Mouse (Mus musculus) heart, postnatal 0 days (tissue): ENCODE results near the gene Arnt.

ENCODE experiments used
- CTCF ChIP-seq: IDR thresholded peaks from 2 replicates; pipeline ENCODE4 v1.5.1; 2016; ENCODE audit warnings: antibody characterized with exemption, control low read depth, low read depth
- EP300 ChIP-seq: IDR thresholded peaks from 2 replicates; pipeline ENCODE4 v1.6.1; 2016; ENCODE audit warnings: antibody characterized with exemption, low read depth

GRCm38 (mm10) chr3:95488679-95489078 lies 54.5 kb downstream of the Arnt start:
- TF ChIP-seq EP300 (no peak), CTCF (no peak)
